Mouse (Mus musculus) adrenal gland, postnatal 4 days (tissue): ENCODE data around the gene Numbl. TPM values are rescaled to one million over a fixed set of nuclear protein-coding genes. Genes with fewer than 3 reads are reported as not detected.

Source experiments
- DNase-seq, 2 experiments: peaks; one replicate each; pipeline ENCODE4 v3.0.0; 2021 to 2022; ENCODE audit warnings: low spot score in 2 of 2, mixed read lengths in 2 of 2
- total RNA-seq, 2 experiments: library from RNA; stranded (reverse); gene quantifications; 2 replicates each; pipeline ENCODE4 v1.2.3; 2021

Gene Numbl
- total RNA-seq, 2 experiments from 2014 or later = 21.0 to 21.1 TPM

- no peak for DNase-seq
Measured at GRCm38 (mm10) chr7:27290555-27290954, 32.3 kb downstream of the Numbl start.

- no peak for DNase-seq
Measured at GRCm38 (mm10) chr7:27291795-27292466, 33.7 kb downstream of the Numbl start.

GRCm38 (mm10) chr7:27295956-27296355 is 37.7 kb downstream of the Numbl start:
- no peak for DNase-seq

DNA sequence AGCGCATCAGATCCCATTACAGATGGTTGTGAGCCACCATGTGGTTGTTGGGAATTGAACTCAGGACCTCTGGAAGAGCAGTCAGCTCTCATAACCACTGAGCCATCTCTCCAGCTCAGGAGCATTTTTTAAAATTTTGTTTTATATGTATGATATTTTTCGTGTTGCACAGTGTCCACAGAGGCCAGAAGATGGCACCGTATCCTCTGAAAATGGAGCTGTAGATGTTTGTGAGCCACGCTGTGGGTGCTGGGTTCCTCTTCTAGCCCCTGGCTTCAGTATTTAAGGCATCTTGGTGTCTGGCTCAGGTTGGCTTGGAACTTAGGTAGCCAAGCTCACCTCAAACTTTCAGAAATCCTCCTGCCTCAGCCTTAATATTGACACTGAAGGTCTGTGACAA is 38.3 kb downstream of the Numbl start:
- no peak for DNase-seq

- DNase-seq = no peak
Measured at GRCm38 (mm10) chr7:27298033-27298610, 39.9 kb downstream of the Numbl start.

- DNase-seq = no peak
Measured at GRCm38 (mm10) chr7:27298816-27299215, 40.6 kb downstream of the Numbl start.

DNA sequence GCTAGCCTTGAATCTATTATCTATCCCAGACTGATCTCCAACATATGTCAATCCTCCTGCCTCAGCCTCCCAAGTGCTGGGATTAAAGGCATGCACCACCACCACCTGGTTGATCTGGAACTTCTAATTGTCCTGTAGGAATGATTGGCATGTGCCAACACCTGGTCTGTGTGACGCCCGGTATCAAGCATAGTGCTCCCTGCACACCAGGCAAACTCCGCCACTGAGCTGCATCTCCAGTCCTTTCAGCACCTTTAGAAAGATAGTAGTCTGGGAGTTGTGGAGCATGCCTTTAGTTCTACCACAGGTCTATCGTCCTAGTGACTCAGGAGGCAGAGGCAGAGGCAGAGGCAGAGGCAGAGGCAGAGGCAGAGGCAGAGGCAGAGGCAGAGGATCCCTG is 42.1 kb downstream of the Numbl start:
- DNase-seq = no peak

- no peak for DNase-seq
Measured at GRCm38 (mm10) chr7:27300801-27301200, 42.6 kb downstream of the Numbl start.

- peak; percentile 45 to 53 for DNase-seq
Measured at GRCm38 (mm10) chr7:27302172-27302571, 43.9 kb downstream of the Numbl start.

DNA sequence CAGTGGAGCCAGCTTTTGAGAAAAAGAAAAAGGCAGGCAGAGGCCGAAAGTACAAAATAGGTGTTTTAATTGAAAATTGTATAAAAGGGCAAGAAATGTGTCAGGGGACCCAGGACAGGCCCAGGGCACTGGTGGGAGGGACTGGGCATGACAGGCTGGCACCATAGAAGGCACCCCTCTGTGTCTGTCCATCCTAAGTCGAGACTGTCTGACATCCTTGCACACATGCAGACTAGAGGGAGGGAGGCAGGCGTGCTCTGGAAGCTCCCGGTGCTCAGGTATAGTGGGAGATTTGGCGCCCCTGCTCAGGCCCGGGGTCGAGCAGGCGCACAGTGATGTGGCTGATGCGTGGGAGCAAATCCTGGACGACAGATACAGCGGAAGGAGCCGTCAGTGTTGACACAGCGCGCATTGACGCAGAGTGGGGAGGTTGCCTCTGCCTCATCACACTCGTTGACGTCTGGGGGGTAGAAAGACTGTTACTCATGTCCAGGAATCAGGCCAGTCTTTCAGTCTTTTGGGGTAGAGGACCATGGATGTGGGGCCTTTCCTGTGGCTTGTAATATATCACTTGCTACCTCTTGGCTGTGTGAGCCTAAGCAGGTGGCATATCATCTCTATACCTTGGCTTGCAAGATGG is 47.0 kb downstream of the Numbl start:
- DNase-seq = no peak

- no peak for DNase-seq
Measured at GRCm38 (mm10) chr7:27306161-27307160, 48.2 kb downstream of the Numbl start.

DNA sequence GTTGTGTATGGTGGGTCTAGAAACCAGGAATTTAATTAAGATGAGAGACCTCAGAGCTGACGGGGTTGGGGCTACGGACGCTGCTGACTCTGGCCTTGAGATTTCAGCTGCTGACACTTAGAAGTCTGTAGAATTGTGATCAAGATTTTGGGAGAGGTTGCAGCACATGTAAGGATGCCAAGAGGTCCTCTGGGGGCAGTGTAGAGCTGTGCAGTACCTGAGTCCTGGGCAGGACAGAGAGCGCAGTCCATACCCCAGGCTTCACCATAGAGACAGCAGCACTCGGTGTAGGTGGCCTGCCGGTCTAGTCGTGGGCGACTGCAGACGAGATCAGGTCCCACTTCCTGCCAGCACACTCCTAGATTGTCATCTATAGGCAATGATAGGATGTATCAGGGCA is 49.3 kb downstream of the Numbl start:
- DNase-seq = no peak

DNA sequence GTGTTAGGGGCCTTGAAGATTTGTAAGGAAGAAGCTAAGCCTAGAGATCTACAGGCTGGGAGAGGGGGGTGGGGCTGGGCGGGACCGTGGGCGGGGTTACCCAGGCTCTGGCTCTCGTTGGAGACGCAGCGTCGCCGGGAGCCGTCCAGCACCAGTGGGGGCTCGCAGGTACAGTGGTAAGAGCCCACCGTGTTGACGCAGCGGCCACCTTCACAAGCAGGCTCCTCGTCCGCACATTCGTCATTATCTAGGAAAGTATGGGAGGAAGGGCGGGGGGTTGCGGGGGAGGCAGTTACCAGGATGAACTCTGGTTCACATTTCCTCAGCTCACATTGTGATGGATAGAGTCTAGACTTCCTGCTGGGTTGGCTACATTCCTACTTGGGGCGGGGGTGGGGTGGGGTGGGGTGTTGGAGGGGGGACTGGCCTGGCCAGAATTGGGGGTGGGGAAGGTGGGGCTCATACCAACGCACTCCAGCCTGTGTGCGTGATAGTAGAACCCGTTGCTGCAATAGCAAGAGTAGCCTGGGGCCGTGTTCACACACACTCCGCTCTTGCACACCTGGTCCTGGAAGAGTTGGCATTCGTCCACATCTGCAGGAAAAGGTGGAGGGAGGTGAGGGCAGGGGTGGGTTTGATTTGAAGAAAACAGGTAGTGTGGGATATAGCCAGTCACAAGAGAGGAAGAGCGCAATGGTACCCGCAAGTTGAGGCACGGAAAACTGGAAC is 50.8 kb downstream of the Numbl start:
- no peak for DNase-seq

DNA sequence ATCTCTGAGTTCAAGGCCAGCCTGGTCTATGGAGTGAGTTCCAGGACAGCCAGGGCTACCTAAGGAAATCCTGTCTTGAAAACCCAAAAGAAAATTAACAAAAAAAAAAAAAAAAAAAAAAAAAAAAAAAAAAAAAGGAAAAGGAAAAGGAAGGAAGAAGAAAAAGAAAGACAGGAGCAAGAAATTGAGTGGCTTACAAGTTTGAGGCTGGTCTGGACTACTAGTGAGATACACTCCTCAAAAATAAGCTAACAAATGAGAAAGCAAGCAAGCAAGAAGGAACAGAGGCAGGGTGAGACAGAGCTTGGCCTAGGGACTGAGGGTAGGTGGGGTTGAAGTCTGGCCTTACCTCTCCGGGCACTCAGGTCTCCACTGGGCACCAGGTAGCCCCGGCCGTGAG is 51.6 kb downstream of the Numbl start:
- no peak for DNase-seq

DNA sequence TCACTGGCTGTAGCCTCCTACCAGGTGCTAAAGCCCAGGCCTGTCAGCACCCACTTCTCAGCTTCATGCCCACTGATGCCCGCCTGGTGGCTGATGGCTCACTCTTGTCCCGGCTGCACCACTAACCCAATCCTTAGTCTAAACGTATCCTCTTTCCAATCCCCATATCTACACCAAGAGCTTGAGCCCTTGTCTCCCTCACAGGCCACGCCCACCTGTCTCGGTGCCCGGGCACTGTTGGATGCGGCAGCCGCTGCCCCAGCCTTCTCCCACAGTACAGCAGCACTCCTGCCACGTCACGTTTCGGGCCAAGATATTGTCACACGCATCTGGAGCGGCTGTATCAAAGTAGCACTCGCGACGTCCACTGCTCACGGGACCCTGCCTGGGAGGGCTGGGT is 52.1 kb downstream of the Numbl start:
- no peak for DNase-seq

- no peak for DNase-seq
Measured at GRCm38 (mm10) chr7:27310996-27311535, 52.8 kb downstream of the Numbl start.

DNA sequence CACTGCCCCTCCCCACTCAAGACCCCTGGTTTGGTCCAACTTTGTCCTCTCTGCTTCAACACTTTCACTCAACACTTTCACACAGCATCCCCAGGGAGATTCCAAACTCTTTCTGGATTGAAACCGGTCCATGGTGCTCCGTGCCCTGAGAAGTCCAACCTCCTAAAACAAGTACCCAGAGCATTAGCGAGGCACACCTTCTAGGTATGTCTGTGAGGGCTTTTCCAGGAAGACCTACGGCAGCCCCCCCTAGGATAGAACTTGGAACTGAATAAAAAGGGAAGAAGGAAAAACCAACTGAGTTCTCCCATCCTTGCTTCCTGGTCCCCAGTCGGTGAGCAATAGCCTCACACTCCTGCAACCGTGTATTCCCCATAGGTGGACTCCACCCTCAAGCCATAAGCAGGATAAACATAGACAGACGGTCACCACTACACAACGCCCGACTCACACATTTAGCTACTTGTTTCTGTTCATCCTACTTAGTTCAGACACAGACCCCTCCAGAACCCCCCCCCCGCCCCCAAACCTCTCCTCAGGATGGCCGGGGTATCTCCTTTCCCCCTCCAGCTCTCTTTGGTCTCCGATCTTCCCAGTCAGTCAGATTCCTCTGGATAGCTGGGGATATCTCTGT is 53.5 kb downstream of the Numbl start:
- DNase-seq = no peak

GRCm38 (mm10) chr7:27314393-27314792 is 56.2 kb downstream of the Numbl start:
- DNase-seq = no peak

DNA sequence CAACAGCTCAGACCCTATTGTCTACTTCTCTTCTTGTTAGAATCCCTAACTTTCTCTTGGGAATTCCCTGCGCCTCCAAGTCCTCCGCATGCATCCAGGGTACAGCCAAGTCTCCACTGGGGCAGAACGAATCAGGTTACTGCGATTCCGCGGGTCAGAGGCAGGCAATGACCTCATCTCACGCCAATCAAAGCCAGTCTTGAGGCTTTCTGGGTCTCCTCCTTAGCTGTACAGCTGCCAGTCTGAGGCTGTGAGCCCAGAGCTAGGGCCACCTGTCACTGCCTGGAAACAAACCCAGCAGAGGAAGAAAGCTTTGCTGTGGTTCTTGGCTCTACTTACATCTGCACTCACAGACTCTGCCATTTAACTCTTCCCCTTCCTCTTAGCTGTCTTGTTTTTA is 57.7 kb downstream of the Numbl start:
- DNase-seq = no peak

DNA sequence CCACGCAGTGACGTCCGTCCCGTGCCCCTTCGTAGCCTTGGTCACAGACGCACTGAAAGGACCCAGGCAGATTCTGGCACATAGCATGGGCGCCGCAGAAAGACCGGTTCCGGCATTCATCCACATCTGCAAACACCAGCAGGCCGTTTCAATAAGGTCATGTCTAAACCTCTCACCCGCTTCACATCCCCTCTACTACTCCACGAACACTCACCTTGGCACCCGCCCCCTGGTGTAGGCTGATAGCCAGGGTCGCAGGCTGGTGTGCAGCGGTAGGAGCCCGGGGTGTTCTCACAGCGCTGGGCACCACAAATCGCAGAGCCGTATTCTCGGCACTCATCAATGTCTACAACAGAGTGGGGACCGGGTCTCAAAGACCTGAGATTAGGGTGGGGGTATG is 61.2 kb downstream of the Numbl start:
- no peak for DNase-seq
